Mouse (Mus musculus) kidney, adult 2 months (tissue): ENCODE results near the gene Tc2n. TPM values are rescaled to one million over a fixed set of nuclear protein-coding genes. Genes with fewer than 3 reads are reported as not detected.
"Not testable (repeated sequence)": the region's sequence is repeated elsewhere in the genome, so short reads cannot be mapped to it uniquely, and the experiment has no call there.

Experiments used
- DNase-seq: peaks from one replicate; pipeline ENCODE4 v3.0.0; 2021
- H3K27ac ChIP-seq: fragments of 200-500 bp; 2 replicates; pipeline ENCODE4 v1.5.1; 2012; ENCODE audit warnings: low read depth, low read length, control low read depth, inconsistent platforms; ENCODE audit not compliant: insufficient read depth
- H3K27me3 ChIP-seq: fragments of 200-500 bp; replicated peaks from 2 replicates; pipeline ENCODE4 v1.6.1; 2012; ENCODE audit warnings: mild to moderate bottlenecking, moderate library complexity, low read length, inconsistent platforms; ENCODE audit not compliant: control insufficient read depth, insufficient read depth
- H3K36me3 ChIP-seq: fragments of 200-500 bp; 2 replicates; pipeline ENCODE4 v1.6.1; 2012; ENCODE audit warnings: mild to moderate bottlenecking, moderate library complexity, low read length, inconsistent platforms; ENCODE audit not compliant: control insufficient read depth, insufficient read depth
- H3K4me1 ChIP-seq: fragments of 200-500 bp; 2 replicates; pipeline ENCODE4 v1.6.1; 2011; ENCODE audit warnings: low read length; ENCODE audit not compliant: control insufficient read depth, insufficient read depth
- H3K4me3 ChIP-seq: fragments of 200-500 bp; 2 replicates; pipeline ENCODE4 v1.5.1; 2011; ENCODE audit warnings: mild to moderate bottlenecking, low read depth, low read length, control low read depth; ENCODE audit not compliant: insufficient read depth
- CTCF ChIP-seq: fragments of 200-500 bp; conservative IDR thresholded peaks from 2 replicates; pipeline ENCODE4 v1.5.1; 2011; ENCODE audit warnings: low read depth, mild to moderate bottlenecking, control low read depth, low read length, moderate library complexity, mixed read lengths; ENCODE audit not compliant: insufficient read depth, insufficient read length
- POLR2A ChIP-seq: fragments of 200-500 bp; IDR thresholded peaks from one replicate; pipeline ENCODE4 v1.6.1; 2011; ENCODE audit warnings: low read depth, low read length, control low read depth
- WGBS: fragments of 180-500 bp; shearing (Covaris S2); methylation state at CpG from one replicate; pipeline ENCODE4 v1.1.7; 2018; 5-methylcytosine and 5-hydroxymethylcytosine counted together
- polyA plus RNA-seq: library from polyadenylated mRNA; depleted of rRNA; stranded (reverse); fragments of >200 nt; gene quantifications from 2 replicates; pipeline ENCODE4 v1.2.3, GENCODE M21; 2012; rRNA removed

Tc2n gene
- polyA plus RNA-seq, 1 experiment: 0.19 TPM

GRCm38 (mm10) chr12:101680538-101680937 is 37.8 kb downstream of the Tc2n start:
- H3K36me3 ChIP-seq: no peaks in the 10 kb centered on the region
- 74% methylated on average over 2 of the region's 2 CpGs for WGBS
- TF ChIP-seq POLR2A: no peak
- no peak for TF ChIP-seq CTCF
- H3K4me1 ChIP-seq: no peaks in the 10 kb centered on the region
- H3K27me3 ChIP-seq: no peaks in the 10 kb centered on the region
- DNase-seq: no peak
- no peak overlapping the region for H3K27ac ChIP-seq
- no peak overlapping the region for H3K4me3 ChIP-seq

GRCm38 (mm10) chr12:101667502-101667901 is 50.8 kb downstream of the Tc2n start:
- H3K27me3 ChIP-seq: no peaks in the 10 kb centered on the region
- WGBS: 98% methylated on average over 2 of the region's 2 CpGs
- TF ChIP-seq POLR2A: no peak
- no peak for TF ChIP-seq CTCF
- H3K4me1 ChIP-seq: no peaks in the 10 kb centered on the region
- H3K4me3 ChIP-seq: no peak overlapping the region
- no peak for DNase-seq
- no peak overlapping the region for H3K27ac ChIP-seq
- no peaks in the 10 kb centered on the region for H3K36me3 ChIP-seq

- no peaks in the 10 kb centered on the region for H3K36me3 ChIP-seq
- WGBS: 98% methylated on average over 1 of the region's 1 CpGs
- TF ChIP-seq POLR2A: no peak
- H3K27ac ChIP-seq: no peak overlapping the region
- DNase-seq: no peak
- H3K4me3 ChIP-seq: no peak overlapping the region
- H3K4me1 ChIP-seq: no peaks in the 10 kb centered on the region
- H3K27me3 ChIP-seq: no peaks in the 10 kb centered on the region
Measured at GRCm38 (mm10) chr12:101633137-101633536, 85.2 kb downstream of the Tc2n start.

GRCm38 (mm10) chr12:101606622-101607021 is 111.7 kb downstream of the Tc2n start:
- H3K4me1 ChIP-seq, H3K27ac ChIP-seq, H3K4me3 ChIP-seq, H3K27me3 ChIP-seq, H3K36me3 ChIP-seq, DNase-seq: not testable (repeated sequence)

Other genes with a start within 250 kb of the Tc2n start
- 302 and 308 TPM in 2 replicates for gene Fbln5, start 100.5 kb upstream of the Tc2n start, polyA plus RNA-seq
- gene Trip11, start 194.7 kb upstream of the Tc2n start, polyA plus RNA-seq: 4.0 and 4.2 TPM in 2 replicates
- 3.7 and 5.5 TPM in 2 replicates for gene Atxn3, start 239.7 kb upstream of the Tc2n start, polyA plus RNA-seq